Mouse (Mus musculus): ENCODE results near the gene Arhgef38. TPM values are rescaled to one million over a fixed set of nuclear protein-coding genes. Genes with fewer than 3 reads are reported as not detected.

The Arhgef38 gene
- polyA plus RNA-seq, 1 experiment from 2014 or later, result not detected

GRCm38 (mm10) chr3:133213434-133214114, 21.2 kb downstream of the Arhgef38 start:
- Histone ChIP-seq H3K9ac (replicated peaks) (no peak overlapping the region), H3K27me3 (no peaks in the 10 kb centered on the region), H3K4me2 (replicated peaks) (no peak overlapping the region), H3K4me1 (no peaks in the 10 kb centered on the region), H3K27ac (replicated peaks) (no peak overlapping the region), H3K9me3 (no peaks in the 10 kb centered on the region), H3K4me3 (no peak overlapping the region), H3K36me3 (no peaks in the 10 kb centered on the region)
- no peak for ATAC-seq (replicated peaks)
- 90% methylated on average over 3 of the region's 3 CpGs for WGBS

GRCm38 (mm10) chr3:133211324-133211723, 23.4 kb downstream of the Arhgef38 start:
- 85% methylated on average over 3 of the region's 3 CpGs for WGBS
- Histone ChIP-seq H3K4me1 (no peaks in the 10 kb centered on the region), H3K4me2 (replicated peaks) (no peak overlapping the region), H3K4me3 (no peak overlapping the region), H3K27me3 (no peaks in the 10 kb centered on the region), H3K36me3 (no peaks in the 10 kb centered on the region), H3K27ac (replicated peaks) (no peak overlapping the region), H3K9ac (replicated peaks) (no peak overlapping the region), H3K9me3 (no peaks in the 10 kb centered on the region)
- no peak for ATAC-seq (replicated peaks)

- H3K4me2 ChIP-seq (replicated peaks), result no peak overlapping the region
- no peak overlapping the region for H3K9ac ChIP-seq (replicated peaks)
- H3K27me3 ChIP-seq, result no peaks in the 10 kb centered on the region
- WGBS, result 69% methylated on average over 2 of the region's 2 CpGs
- H3K4me3 ChIP-seq, result no peak overlapping the region
- no peaks in the 10 kb centered on the region for H3K36me3 ChIP-seq
- H3K9me3 ChIP-seq, result no peaks in the 10 kb centered on the region
- H3K4me1 ChIP-seq, result no peaks in the 10 kb centered on the region
- ATAC-seq (replicated peaks), result no peak
- no peak overlapping the region for H3K27ac ChIP-seq (replicated peaks)
Observed at GRCm38 (mm10) chr3:133203713-133204112, 31.0 kb downstream of the Arhgef38 start.

GRCm38 (mm10) chr3:133202171-133202570, 32.6 kb downstream of the Arhgef38 start:
- Histone ChIP-seq H3K4me3 (no peak overlapping the region), H3K4me2 (replicated peaks) (no peak overlapping the region), H3K9me3 (no peaks in the 10 kb centered on the region), H3K27me3 (no peaks in the 10 kb centered on the region), H3K4me1 (no peaks in the 10 kb centered on the region), H3K36me3 (no peaks in the 10 kb centered on the region), H3K27ac (replicated peaks) (no peak overlapping the region), H3K9ac (replicated peaks) (no peak overlapping the region)
- ATAC-seq (replicated peaks), result no peak
- WGBS, result 95% methylated on average over 13 of the region's 13 CpGs

GRCm38 (mm10) chr3:133188930-133189329, 45.8 kb downstream of the Arhgef38 start:
- 72% methylated on average over 3 of the region's 3 CpGs for WGBS
- ATAC-seq (replicated peaks), result no peak
- Histone ChIP-seq H3K36me3 (no peaks in the 10 kb centered on the region), H3K4me3 (no peak overlapping the region), H3K9ac (replicated peaks) (no peak overlapping the region), H3K4me2 (replicated peaks) (no peak overlapping the region), H3K9me3 (no peaks in the 10 kb centered on the region), H3K4me1 (no peaks in the 10 kb centered on the region), H3K27me3 (no peaks in the 10 kb centered on the region), H3K27ac (replicated peaks) (no peak overlapping the region)

- Histone ChIP-seq H3K27me3 (no peaks in the 10 kb centered on the region), H3K4me3 (no peak overlapping the region), H3K9me3 (no peaks in the 10 kb centered on the region), H3K4me1 (no peaks in the 10 kb centered on the region), H3K4me2 (replicated peaks) (no peak overlapping the region), H3K27ac (replicated peaks) (no peak overlapping the region), H3K36me3 (no peaks in the 10 kb centered on the region), H3K9ac (replicated peaks) (no peak overlapping the region)
- no peak for ATAC-seq (replicated peaks)
- 87% methylated on average over 3 of the region's 3 CpGs for WGBS
Observed at GRCm38 (mm10) chr3:133187524-133187923, 47.2 kb downstream of the Arhgef38 start.

- Histone ChIP-seq H3K9ac (replicated peaks) (no peak overlapping the region), H3K9me3 (no peaks in the 10 kb centered on the region), H3K36me3 (no peaks in the 10 kb centered on the region), H3K4me3 (no peak overlapping the region), H3K4me2 (replicated peaks) (no peak overlapping the region), H3K27me3 (no peaks in the 10 kb centered on the region), H3K4me1 (no peaks in the 10 kb centered on the region), H3K27ac (replicated peaks) (no peak overlapping the region)
- 76% methylated on average over 12 of the region's 12 CpGs for WGBS
- ATAC-seq (replicated peaks), result no peak
Observed at GRCm38 (mm10) chr3:133176033-133176750, 58.6 kb downstream of the Arhgef38 start.

- Histone ChIP-seq H3K4me3 (no peak overlapping the region), H3K4me1 (0 out of 2 replicates have a peak, but pooled peaks cover 4% of the 10 kb centered on the region), H3K4me2 (replicated peaks) (no peak overlapping the region), H3K36me3 (no peaks in the 10 kb centered on the region), H3K9ac (replicated peaks) (no peak overlapping the region), H3K9me3 (no peaks in the 10 kb centered on the region), H3K27ac (replicated peaks) (no peak overlapping the region), H3K27me3 (no peaks in the 10 kb centered on the region)
- WGBS, result 97% methylated on average over 4 of the region's 4 CpGs
- no peak for ATAC-seq (replicated peaks)
Observed at GRCm38 (mm10) chr3:133172291-133172690, 62.5 kb downstream of the Arhgef38 start.

- Histone ChIP-seq H3K27ac (replicated peaks) (no peak overlapping the region), H3K9me3 (no peaks in the 10 kb centered on the region), H3K9ac (replicated peaks) (no peak overlapping the region), H3K4me1 (0 out of 2 replicates have a peak, but pooled peaks cover 4% of the 10 kb centered on the region), H3K27me3 (no peaks in the 10 kb centered on the region), H3K4me3 (no peak overlapping the region), H3K4me2 (replicated peaks) (no peak overlapping the region), H3K36me3 (no peaks in the 10 kb centered on the region)
- peak; percentile 48; the same call in 1 of the 2 replicates for ATAC-seq (replicated peaks)
- 69% methylated on average over 7 of the region's 7 CpGs for WGBS
Observed at GRCm38 (mm10) chr3:133169737-133170136, 65.0 kb downstream of the Arhgef38 start.

- H3K27ac ChIP-seq (replicated peaks), result no peak overlapping the region
- H3K9me3 ChIP-seq, result no peaks in the 10 kb centered on the region
- WGBS, result 86% methylated on average over 6 of the region's 6 CpGs
- no peak for ATAC-seq (replicated peaks)
- H3K4me2 ChIP-seq (replicated peaks), result no peak overlapping the region
- no peak overlapping the region for H3K9ac ChIP-seq (replicated peaks)
- no peak overlapping the region for H3K4me3 ChIP-seq
- H3K4me1 ChIP-seq, result peaks cover 16% of the 10 kb centered on the region
- H3K27me3 ChIP-seq, result no peaks in the 10 kb centered on the region
- H3K36me3 ChIP-seq, result no peaks in the 10 kb centered on the region
Observed at GRCm38 (mm10) chr3:133167550-133167949, 67.2 kb downstream of the Arhgef38 start.

- 54% methylated on average over 1 of the region's 1 CpGs for WGBS
- no peak for ATAC-seq (replicated peaks)
- H3K36me3 ChIP-seq, result no peaks in the 10 kb centered on the region
Observed at GRCm38 (mm10) chr3:133165130-133165529, 69.6 kb downstream of the Arhgef38 start.

GRCm38 (mm10) chr3:133163913-133164406, 70.8 kb downstream of the Arhgef38 start:
- no peaks in the 10 kb centered on the region for H3K36me3 ChIP-seq
- no peak overlapping the region for H3K4me3 ChIP-seq
- no peak overlapping the region for H3K9ac ChIP-seq (replicated peaks)
- WGBS, result 88% methylated on average over 6 of the region's 6 CpGs
- no peak for ATAC-seq (replicated peaks)
- H3K9me3 ChIP-seq, result no peaks in the 10 kb centered on the region
- peaks cover 12% of the 10 kb centered on the region for H3K4me1 ChIP-seq
- H3K27me3 ChIP-seq, result no peaks in the 10 kb centered on the region
- H3K27ac ChIP-seq (replicated peaks), result no peak overlapping the region
- no peak overlapping the region for H3K4me2 ChIP-seq (replicated peaks)

More at GRCm38 (mm10) chr3:133165130-133165529, 69.6 kb downstream of the Arhgef38 start:
- no peak overlapping the region for H3K4me2 ChIP-seq (replicated peaks)
- H3K27ac ChIP-seq (replicated peaks), result no peak overlapping the region
- H3K27me3 ChIP-seq, result no peaks in the 10 kb centered on the region
- peaks cover 16% of the 10 kb centered on the region for H3K4me1 ChIP-seq
- no peak overlapping the region for H3K9ac ChIP-seq (replicated peaks)
- H3K4me3 ChIP-seq, result no peak overlapping the region
- no peaks in the 10 kb centered on the region for H3K9me3 ChIP-seq
